Mouse (Mus musculus) cerebellum, adult 2 months (tissue): ENCODE measurements around the gene H2-Ab1.

Experiments
- CTCF ChIP-seq: fragments of 200-500 bp; IDR thresholded peaks from 2 replicates; pipeline ENCODE4 v1.5.1; 2011; ENCODE audit warnings: low read depth, mild to moderate bottlenecking, control low read depth, low read length, moderate library complexity, borderline replicate concordance; ENCODE audit not compliant: insufficient read depth
- POLR2A ChIP-seq: fragments of 200-500 bp; IDR thresholded peaks from 2 replicates; pipeline ENCODE4 v1.6.1; 2011; ENCODE audit warnings: low read length, control low read depth, borderline replicate concordance; ENCODE audit not compliant: insufficient read depth

- TF ChIP-seq POLR2A (no peak), CTCF (no peak)
Measured at GRCm38 (mm10) chr17:34303789-34304188, 46.3 kb downstream of the H2-Ab1 start.
